Mouse (Mus musculus) activated CD4-positive, CD25-positive, alpha-beta regulatory T cell, adult 9 weeks (primary cell): Measurements from ENCODE around the gene Pspc1. TPM values are rescaled to one million over a fixed set of nuclear protein-coding genes. Genes with fewer than 3 reads are reported as not detected.

Experiments
- polyA plus RNA-seq: library from polyadenylated mRNA; unstranded; fragments of 100-300 nt; shearing (Covaris generic); gene quantifications from one replicate; pipeline ENCODE4 v1.2.1, GENCODE M21; 2017

Pspc1 gene
- polyA plus RNA-seq: 14.2 TPM

GRCm38 (mm10) chr14:56778200-56778932 is at the start of gene Pspc1:
TSS of gene Pspc1 (minus strand) at chr14:56778316.

GRCm38 (mm10) chr14:56811701-56812339 is 33.7 kb upstream of the Pspc1 start, which contains the start of gene Zmym5:
TSS of gene Zmym5 (minus strand) at chr14:56811716.

Other genes with a start within 250 kb of the Pspc1 start
- 9.5 TPM for gene Cenpj, start 202.9 kb downstream of the Pspc1 start, polyA plus RNA-seq
- gene Parp4, start 202.7 kb downstream of the Pspc1 start, polyA plus RNA-seq: 25.1 TPM
- gene Mphosph8, start 110.1 kb downstream of the Pspc1 start, polyA plus RNA-seq: 60.1 TPM
- 55.8 TPM for gene Zmym5, start 33.4 kb upstream of the Pspc1 start, polyA plus RNA-seq
- gene Zmym2, start 108.3 kb upstream of the Pspc1 start, polyA plus RNA-seq: 82.3 TPM